Mouse (Mus musculus): ENCODE data around the gene Crp. TPM values are rescaled to one million over a fixed set of nuclear protein-coding genes. Genes with fewer than 3 reads are reported as not detected.

Gene Crp
- polyA plus RNA-seq, 1 experiment, result not detected

GRCm38 (mm10) chr1:172659688-172660087 lies 38.2 kb upstream of the Crp start:
- Histone ChIP-seq H3K27ac (ENCODE audit: insufficient read depth, low read depth, low read length) (no peak overlapping the region), H3K4me3 (ENCODE audit: insufficient read depth, low read depth, low read length) (no peak overlapping the region), H3K27me3 (replicated peaks; ENCODE audit: control insufficient read depth, insufficient read depth, low read length) (no peaks in the 10 kb centered on the region), H3K4me1 (ENCODE audit: control insufficient read depth, insufficient read depth, low read length) (no peaks in the 10 kb centered on the region), H3K36me3 (ENCODE audit: control insufficient read depth, insufficient read depth, low read length) (no peaks in the 10 kb centered on the region)
- DNase-seq, result peak; percentile 16
- TF ChIP-seq POLR2A (IDR thresholded peaks at IDR 0.05; ENCODE audit: low read depth, low read length), result no peak
- no peak for TF ChIP-seq CTCF (conservative IDR thresholded peaks at IDR 0.05; ENCODE audit: insufficient read depth, insufficient read length, low read depth, low read length)
- 51% methylated on average over 8 of the region's 8 CpGs for WGBS

DNA sequence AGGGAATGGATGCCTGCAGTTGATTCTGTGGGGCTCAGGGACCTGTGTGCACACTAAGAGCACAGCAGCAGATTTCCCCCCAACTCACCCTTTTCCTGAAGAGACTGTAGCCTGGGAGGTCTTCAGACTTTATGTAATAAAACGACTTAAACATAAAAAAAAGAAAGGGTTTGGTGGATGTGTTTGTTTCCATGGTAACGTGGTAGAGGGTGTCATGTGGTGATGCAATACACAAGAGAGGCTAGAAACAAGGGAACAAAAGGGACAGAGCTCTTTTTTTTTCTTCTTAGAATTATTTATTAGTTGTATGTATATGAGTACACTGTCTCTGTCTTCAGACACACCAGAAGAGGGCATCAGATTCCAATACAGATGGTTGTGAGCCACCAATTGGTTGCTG lies 32.4 kb upstream of the Crp start:
- TF ChIP-seq POLR2A (IDR thresholded peaks at IDR 0.05; ENCODE audit: low read depth, low read length) (no peak), CTCF (conservative IDR thresholded peaks at IDR 0.05; ENCODE audit: insufficient read depth, insufficient read length, low read depth, low read length) (no peak)
- H3K4me3 ChIP-seq (ENCODE audit: insufficient read depth, low read depth, low read length), result no peak overlapping the region
- H3K27ac ChIP-seq (ENCODE audit: insufficient read depth, low read depth, low read length), result no peak overlapping the region
- no peaks in the 10 kb centered on the region for H3K36me3 ChIP-seq (ENCODE audit: control insufficient read depth, insufficient read depth, low read length)
- 62% methylated on average over 2 of the region's 2 CpGs for WGBS
- DNase-seq, result no peak
- no peaks in the 10 kb centered on the region for H3K4me1 ChIP-seq (ENCODE audit: control insufficient read depth, insufficient read depth, low read length)
- H3K27me3 ChIP-seq (replicated peaks; ENCODE audit: control insufficient read depth, insufficient read depth, low read length), result no peaks in the 10 kb centered on the region

DNA sequence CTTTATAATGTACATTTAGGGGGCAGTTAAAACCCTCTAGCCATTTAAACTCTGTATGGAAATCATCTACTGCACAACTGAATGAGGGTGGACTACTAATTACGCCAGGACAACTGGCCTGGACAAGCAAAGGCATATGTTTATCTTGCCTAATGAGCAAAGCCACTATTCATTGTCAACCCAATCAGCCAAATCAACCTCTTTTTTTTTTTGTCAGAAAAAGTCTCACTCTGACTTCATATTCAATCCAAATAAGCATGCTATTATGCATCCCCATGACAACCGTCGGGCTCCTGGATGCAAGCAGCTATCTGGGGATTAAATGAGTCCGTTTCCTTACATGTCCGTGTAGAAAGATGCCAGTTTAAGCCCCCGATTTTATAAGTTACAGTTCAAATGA lies 30.3 kb upstream of the Crp start:
- Histone ChIP-seq H3K27ac (ENCODE audit: insufficient read depth, low read depth, low read length) (no peak overlapping the region), H3K36me3 (ENCODE audit: control insufficient read depth, insufficient read depth, low read length) (no peaks in the 10 kb centered on the region), H3K4me3 (ENCODE audit: insufficient read depth, low read depth, low read length) (no peak overlapping the region), H3K27me3 (replicated peaks; ENCODE audit: control insufficient read depth, insufficient read depth, low read length) (no peaks in the 10 kb centered on the region), H3K4me1 (ENCODE audit: control insufficient read depth, insufficient read depth, low read length) (no peaks in the 10 kb centered on the region)
- 62% methylated on average over 6 of the region's 6 CpGs for WGBS
- no peak for TF ChIP-seq CTCF (conservative IDR thresholded peaks at IDR 0.05; ENCODE audit: insufficient read depth, insufficient read length, low read depth, low read length)
- TF ChIP-seq POLR2A (IDR thresholded peaks at IDR 0.05; ENCODE audit: low read depth, low read length), result no peak
- DNase-seq, result no peak

DNA sequence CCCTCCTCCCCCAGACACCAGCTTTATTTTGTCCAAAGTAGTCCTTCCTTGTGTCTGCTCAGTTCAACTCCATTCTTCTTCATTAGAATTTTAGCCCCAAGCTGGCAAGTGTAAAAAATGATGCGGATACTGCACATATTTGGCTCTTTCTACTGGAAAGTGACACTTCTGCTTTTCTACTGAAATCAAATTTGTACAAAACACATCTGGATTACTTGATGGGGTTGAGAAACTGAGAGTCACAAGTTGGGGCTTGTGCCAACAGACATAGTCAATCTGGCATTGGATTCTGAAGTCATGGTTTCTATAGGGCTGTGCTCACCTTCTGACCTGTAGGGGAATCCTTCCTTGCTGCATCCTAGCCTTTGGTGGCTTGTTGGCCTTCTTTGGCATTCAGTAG lies 27.1 kb upstream of the Crp start:
- Histone ChIP-seq H3K4me3 (ENCODE audit: insufficient read depth, low read depth, low read length) (no peak overlapping the region), H3K27me3 (replicated peaks; ENCODE audit: control insufficient read depth, insufficient read depth, low read length) (no peaks in the 10 kb centered on the region), H3K36me3 (ENCODE audit: control insufficient read depth, insufficient read depth, low read length) (no peaks in the 10 kb centered on the region), H3K27ac (ENCODE audit: insufficient read depth, low read depth, low read length) (no peak overlapping the region), H3K4me1 (ENCODE audit: control insufficient read depth, insufficient read depth, low read length) (no peaks in the 10 kb centered on the region)
- 80% methylated on average over 1 of the region's 1 CpGs for WGBS
- no peak for TF ChIP-seq CTCF (conservative IDR thresholded peaks at IDR 0.05; ENCODE audit: insufficient read depth, insufficient read length, low read depth, low read length)
- TF ChIP-seq POLR2A (IDR thresholded peaks at IDR 0.05; ENCODE audit: low read depth, low read length), result no peak
- DNase-seq, result no peak

GRCm38 (mm10) chr1:172680742-172681141 lies 17.1 kb upstream of the Crp start:
- TF ChIP-seq POLR2A (IDR thresholded peaks at IDR 0.05; ENCODE audit: low read depth, low read length), result no peak
- TF ChIP-seq CTCF (conservative IDR thresholded peaks at IDR 0.05; ENCODE audit: insufficient read depth, insufficient read length, low read depth, low read length), result no peak
- WGBS, result 90% methylated on average over 4 of the region's 4 CpGs
- Histone ChIP-seq H3K4me1 (ENCODE audit: control insufficient read depth, insufficient read depth, low read length) (no peaks in the 10 kb centered on the region), H3K27ac (ENCODE audit: insufficient read depth, low read depth, low read length) (no peak overlapping the region), H3K4me3 (ENCODE audit: insufficient read depth, low read depth, low read length) (no peak overlapping the region), H3K36me3 (ENCODE audit: control insufficient read depth, insufficient read depth, low read length) (no peaks in the 10 kb centered on the region), H3K27me3 (replicated peaks; ENCODE audit: control insufficient read depth, insufficient read depth, low read length) (no peaks in the 10 kb centered on the region)
- DNase-seq, result no peak

DNA sequence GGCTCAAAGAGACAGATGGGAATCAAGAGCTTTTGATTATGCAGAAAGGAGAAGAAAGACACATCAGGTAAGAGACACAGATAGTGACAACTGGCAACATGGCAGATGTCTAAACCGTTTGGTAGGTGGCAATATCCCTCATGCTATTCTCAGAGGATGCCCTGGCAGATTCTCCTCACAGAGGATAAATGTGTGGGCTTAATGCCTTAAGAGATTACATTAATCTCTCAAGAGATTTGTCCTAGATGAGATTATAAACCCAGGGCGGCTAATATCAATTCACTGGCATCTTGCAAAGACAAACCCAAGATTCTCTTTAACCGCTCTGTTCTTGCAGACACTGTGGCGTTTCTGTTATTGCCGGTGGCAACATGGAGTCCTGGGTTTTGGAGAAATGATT lies 14.3 kb upstream of the Crp start:
- Histone ChIP-seq H3K27me3 (replicated peaks; ENCODE audit: control insufficient read depth, insufficient read depth, low read length) (no peaks in the 10 kb centered on the region), H3K4me1 (ENCODE audit: control insufficient read depth, insufficient read depth, low read length) (no peaks in the 10 kb centered on the region), H3K36me3 (ENCODE audit: control insufficient read depth, insufficient read depth, low read length) (no peaks in the 10 kb centered on the region), H3K27ac (ENCODE audit: insufficient read depth, low read depth, low read length) (no peak overlapping the region), H3K4me3 (ENCODE audit: insufficient read depth, low read depth, low read length) (no peak overlapping the region)
- no peak for DNase-seq
- TF ChIP-seq CTCF (conservative IDR thresholded peaks at IDR 0.05; ENCODE audit: insufficient read depth, insufficient read length, low read depth, low read length) (no peak), POLR2A (IDR thresholded peaks at IDR 0.05; ENCODE audit: low read depth, low read length) (no peak)
- WGBS, result 89% methylated on average over 5 of the region's 5 CpGs

GRCm38 (mm10) chr1:172683957-172684356 lies 13.9 kb upstream of the Crp start:
- 85% methylated on average over 1 of the region's 1 CpGs for WGBS
- TF ChIP-seq POLR2A (IDR thresholded peaks at IDR 0.05; ENCODE audit: low read depth, low read length) (no peak), CTCF (conservative IDR thresholded peaks at IDR 0.05; ENCODE audit: insufficient read depth, insufficient read length, low read depth, low read length) (no peak)
- Histone ChIP-seq H3K4me3 (ENCODE audit: insufficient read depth, low read depth, low read length) (no peak overlapping the region), H3K36me3 (ENCODE audit: control insufficient read depth, insufficient read depth, low read length) (no peaks in the 10 kb centered on the region), H3K27ac (ENCODE audit: insufficient read depth, low read depth, low read length) (no peak overlapping the region), H3K4me1 (ENCODE audit: control insufficient read depth, insufficient read depth, low read length) (no peaks in the 10 kb centered on the region), H3K27me3 (replicated peaks; ENCODE audit: control insufficient read depth, insufficient read depth, low read length) (no peaks in the 10 kb centered on the region)
- DNase-seq, result no peak

DNA sequence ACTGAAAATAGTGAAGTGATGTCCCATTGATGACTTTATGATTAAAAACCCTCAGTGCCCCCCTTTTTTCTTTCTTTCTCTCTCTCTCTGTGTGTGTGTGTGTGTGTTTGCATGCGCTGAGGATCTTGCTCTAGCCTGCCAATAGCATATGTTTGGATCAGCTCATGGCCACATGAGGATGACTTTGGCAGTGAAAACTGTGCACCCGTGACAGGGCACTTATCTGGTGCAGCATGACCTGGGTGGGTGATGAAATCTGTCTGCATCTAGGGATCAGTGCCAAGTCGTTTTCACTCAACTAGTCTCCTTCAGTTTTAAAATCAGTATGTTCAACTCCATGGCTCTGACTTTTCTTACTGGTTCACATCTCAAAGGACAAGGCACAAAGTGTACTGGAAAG lies 12.7 kb upstream of the Crp start:
- TF ChIP-seq POLR2A (IDR thresholded peaks at IDR 0.05; ENCODE audit: low read depth, low read length), result no peak
- no peak for TF ChIP-seq CTCF (conservative IDR thresholded peaks at IDR 0.05; ENCODE audit: insufficient read depth, insufficient read length, low read depth, low read length)
- Histone ChIP-seq H3K4me3 (ENCODE audit: insufficient read depth, low read depth, low read length) (no peak overlapping the region), H3K27me3 (replicated peaks; ENCODE audit: control insufficient read depth, insufficient read depth, low read length) (no peaks in the 10 kb centered on the region), H3K27ac (ENCODE audit: insufficient read depth, low read depth, low read length) (no peak overlapping the region), H3K4me1 (ENCODE audit: control insufficient read depth, insufficient read depth, low read length) (no peaks in the 10 kb centered on the region), H3K36me3 (ENCODE audit: control insufficient read depth, insufficient read depth, low read length) (no peaks in the 10 kb centered on the region)
- DNase-seq, result no peak
- WGBS, result 59% methylated on average over 3 of the region's 3 CpGs

All from kidney, adult 2 months (tissue).